Mouse (Mus musculus): ENCODE data around the gene Hdac11.
"Not testable (repeated sequence)": the region's sequence is repeated elsewhere in the genome, so short reads cannot be mapped to it uniquely, and the experiment has no call there.

Gene Hdac11

GRCm38 (mm10) chr6:91202571-91202970 lies 46.1 kb downstream of the Hdac11 start:
- DNase-seq (ENCODE audit: low read depth, low spot score), result no peak

- DNase-seq (ENCODE audit: low read depth, low spot score), result no peak
Measured at GRCm38 (mm10) chr6:91205346-91205745, 48.9 kb downstream of the Hdac11 start.

GRCm38 (mm10) chr6:91205791-91206190 lies 49.3 kb downstream of the Hdac11 start:
- DNase-seq (ENCODE audit: low read depth, low spot score), result no peak

- no peak for DNase-seq (ENCODE audit: low read depth, low spot score)
Measured at GRCm38 (mm10) chr6:91207491-91207890, 51.0 kb downstream of the Hdac11 start.

- DNase-seq (ENCODE audit: low read depth, low spot score), result no peak
Measured at GRCm38 (mm10) chr6:91209780-91210179, 53.3 kb downstream of the Hdac11 start.

- DNase-seq (ENCODE audit: low read depth, low spot score), result no peak
Measured at GRCm38 (mm10) chr6:91210852-91211251, 54.4 kb downstream of the Hdac11 start.

GRCm38 (mm10) chr6:91212155-91212554 lies 55.7 kb downstream of the Hdac11 start, which contains the start of gene Fbln2:
Gene Fbln2, plus strand, starts transcription at chr6:91212455.
- DNase-seq (ENCODE audit: low read depth, low spot score), result not testable (repeated sequence)

- no peak for DNase-seq (ENCODE audit: low read depth, low spot score)
Measured at GRCm38 (mm10) chr6:91212571-91212970, 56.1 kb downstream of the Hdac11 start.

GRCm38 (mm10) chr6:91213287-91214218 lies 57.1 kb downstream of the Hdac11 start:
- no peak for DNase-seq (ENCODE audit: low read depth, low spot score)

- DNase-seq (ENCODE audit: low read depth, low spot score), result no peak
Measured at GRCm38 (mm10) chr6:91215454-91215853, 59.0 kb downstream of the Hdac11 start.

GRCm38 (mm10) chr6:91218445-91218844 lies 62.0 kb downstream of the Hdac11 start:
- DNase-seq (ENCODE audit: low read depth, low spot score), result no peak

- no peak for DNase-seq (ENCODE audit: low read depth, low spot score)
Measured at GRCm38 (mm10) chr6:91218871-91219270, 62.4 kb downstream of the Hdac11 start.

- no peak for DNase-seq (ENCODE audit: low read depth, low spot score)
Measured at GRCm38 (mm10) chr6:91220062-91220461, 63.6 kb downstream of the Hdac11 start.

- no peak for DNase-seq (ENCODE audit: low read depth, low spot score)
Measured at GRCm38 (mm10) chr6:91221094-91221493, 64.6 kb downstream of the Hdac11 start.

- DNase-seq (ENCODE audit: low read depth, low spot score), result no peak
Measured at GRCm38 (mm10) chr6:91222694-91223346, 66.4 kb downstream of the Hdac11 start.

All from retina, adult 2 months (tissue).